Mouse (Mus musculus) kidney, postnatal 25 days (tissue): ENCODE measurements around the gene Cadm3.

Experiments
- DNase-seq, 2 experiments: peaks; one replicate each; pipeline ENCODE4 v3.0.0; 2021; ENCODE audit warnings: mixed read lengths in 2 of 2

The Cadm3 gene

DNA sequence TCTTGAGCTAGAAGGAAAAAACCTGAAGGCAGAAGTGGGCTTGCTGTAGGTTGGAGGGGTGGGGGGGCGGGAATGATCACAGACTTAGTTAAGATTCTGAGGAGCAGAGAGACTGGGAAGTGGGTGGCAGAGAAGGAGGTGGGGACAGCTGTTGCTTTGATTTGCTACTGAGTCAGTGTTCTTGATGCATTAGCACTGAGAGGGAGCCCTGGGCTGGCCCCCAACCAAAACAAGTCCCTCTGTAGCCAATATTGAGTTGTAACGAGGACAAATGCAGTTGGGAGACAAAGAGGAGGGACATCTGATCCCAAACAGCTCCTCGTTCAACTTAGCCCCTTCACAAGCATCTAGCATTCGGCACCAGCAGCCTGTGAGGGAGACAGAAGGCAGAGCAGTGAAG, 9.7 kb downstream of the Cadm3 start:
- DNase-seq = no peak

DNA sequence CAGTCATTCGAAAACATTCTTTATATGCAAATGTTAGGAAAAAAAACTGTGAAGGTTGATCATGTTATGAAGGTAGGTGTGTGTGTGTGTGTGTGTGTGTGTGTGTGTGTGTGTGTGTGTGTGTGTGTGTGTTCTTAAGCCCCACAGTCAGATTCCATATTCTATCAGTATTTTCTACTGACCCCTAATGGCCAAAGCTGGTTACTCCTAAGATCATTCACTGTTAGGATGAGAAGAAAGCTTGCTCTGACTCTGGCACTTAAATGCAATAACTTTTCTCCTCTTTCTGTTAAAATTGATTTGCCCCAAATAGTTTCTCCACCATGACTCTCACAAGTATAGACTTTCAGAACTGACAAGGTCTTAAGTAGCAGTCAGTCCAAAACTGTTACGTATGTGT, 10.8 kb downstream of the Cadm3 start:
- DNase-seq = no peak

DNA sequence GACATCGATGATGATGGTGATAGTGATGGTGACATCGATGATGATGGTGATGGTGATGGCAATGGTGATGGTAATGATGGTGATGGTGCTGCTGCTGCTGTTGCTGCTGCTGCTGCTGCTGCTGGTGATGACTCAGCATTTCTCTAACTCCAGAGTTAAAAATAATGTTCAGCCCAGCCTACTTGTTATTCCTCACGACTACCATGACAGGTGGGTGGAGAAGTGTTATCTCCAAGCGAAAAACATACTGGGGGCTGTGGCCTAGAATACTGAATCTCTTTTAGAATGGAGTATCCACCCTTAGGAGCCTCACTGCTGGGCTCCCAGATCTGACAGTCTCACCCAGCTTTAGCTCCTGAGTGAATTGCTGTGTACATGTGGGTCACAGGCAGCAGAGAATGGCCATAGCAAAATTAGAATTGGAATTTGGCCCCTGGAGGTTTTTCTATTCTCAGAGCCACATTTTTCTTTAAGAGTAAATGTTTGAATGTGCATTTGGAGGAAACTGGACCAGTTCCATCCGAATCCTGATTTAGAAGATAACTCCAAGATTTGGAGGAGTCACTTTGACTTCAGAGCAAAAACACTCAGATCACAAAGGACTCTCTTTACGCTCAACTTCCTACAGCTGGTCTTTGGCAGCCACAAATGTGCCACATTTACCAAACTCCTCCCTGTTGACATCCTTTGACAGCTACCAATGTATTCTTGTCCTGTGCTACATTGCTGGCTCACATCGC, 12.2 kb downstream of the Cadm3 start:
- DNase-seq = no peak

- DNase-seq = no peak
Measured at GRCm38 (mm10) chr1:173350372-173350957, 17.0 kb downstream of the Cadm3 start, which contains the start of gene Aim2. Gene Aim2 (plus strand): TSS chr1:173350879.

- DNase-seq = peak in 1 of 2 experiments; percentile 5
Measured at GRCm38 (mm10) chr1:173349946-173350345, 17.5 kb downstream of the Cadm3 start.

DNA sequence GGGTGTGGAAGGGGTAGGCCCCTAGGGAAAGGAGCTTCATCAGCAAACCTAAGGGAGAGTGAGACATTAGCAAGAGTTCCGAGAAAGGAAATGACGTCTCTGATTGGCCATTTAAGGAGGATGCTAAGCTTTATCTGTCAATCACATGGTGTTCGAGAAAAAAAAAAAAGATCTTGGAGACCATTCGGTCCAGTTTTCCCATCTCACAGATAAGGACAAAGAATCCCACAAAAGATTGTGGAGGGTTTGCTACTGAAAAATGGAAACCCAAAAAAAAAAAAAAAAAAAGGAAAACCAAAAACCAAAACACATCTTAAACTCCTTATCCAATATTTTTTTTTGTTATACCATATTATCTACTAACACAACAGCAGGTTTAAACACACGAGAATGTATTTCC, 18.3 kb downstream of the Cadm3 start:
- no peak for DNase-seq

DNA sequence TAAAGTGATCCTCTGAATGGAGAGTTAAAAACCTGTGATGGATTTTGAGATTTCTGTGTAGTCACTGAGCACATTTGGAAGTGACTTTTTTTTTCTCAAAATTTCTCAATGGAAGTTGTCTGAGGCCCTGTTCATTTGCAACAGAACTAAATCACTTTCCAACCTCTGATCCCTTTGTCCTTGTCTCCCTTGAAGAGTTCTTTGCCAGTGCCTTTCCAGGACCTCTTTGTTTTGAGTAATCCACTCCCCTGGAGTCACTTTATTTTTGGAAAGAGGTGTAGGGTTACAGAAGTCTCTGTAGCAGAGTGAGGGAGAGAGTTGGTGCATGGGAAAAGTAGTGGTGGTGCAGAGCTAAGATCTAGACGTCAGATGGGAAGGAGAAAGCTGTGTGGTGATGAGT, 19.0 kb downstream of the Cadm3 start:
- DNase-seq = no peak

DNA sequence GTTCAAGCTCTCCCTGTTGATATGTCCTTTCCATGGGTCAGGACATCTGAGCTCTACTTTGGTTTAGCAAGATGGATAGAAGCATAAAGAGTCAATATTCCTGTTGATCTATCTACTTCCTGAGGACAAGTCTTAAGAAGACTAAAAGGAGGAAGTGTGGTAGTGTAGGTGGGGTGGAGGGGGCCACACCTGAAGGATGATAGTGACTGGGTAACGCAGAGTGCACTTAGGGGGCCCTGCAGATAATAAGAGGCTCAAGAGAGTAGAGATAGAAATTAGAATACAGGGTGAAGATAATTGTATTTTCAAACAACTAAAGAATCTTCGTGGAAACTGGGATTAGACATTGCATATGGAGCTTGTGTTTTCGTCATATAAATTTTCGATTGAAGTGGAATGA, 22.4 kb downstream of the Cadm3 start:
- DNase-seq = no peak

GRCm38 (mm10) chr1:173343934-173344333, 23.6 kb downstream of the Cadm3 start:
- no peak for DNase-seq

DNA sequence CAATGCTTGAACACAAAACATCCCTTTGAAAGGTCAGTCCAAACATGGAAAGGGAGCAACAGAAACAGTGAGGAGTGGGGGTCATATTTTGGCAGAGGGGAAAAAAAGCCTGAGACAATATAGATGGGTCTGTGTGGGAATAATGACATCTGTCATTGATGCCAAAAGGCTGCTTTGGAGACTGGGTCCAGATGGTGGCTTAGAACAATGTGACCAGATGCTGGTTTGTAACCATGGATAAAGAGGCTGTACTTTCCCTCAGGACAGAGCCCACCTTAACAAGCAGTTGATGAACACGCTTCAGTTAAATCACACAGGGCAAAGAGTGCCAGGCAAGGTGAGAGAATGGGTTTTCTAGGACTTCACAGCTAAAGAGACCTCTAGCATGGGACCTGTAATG, 25.1 kb downstream of the Cadm3 start:
- no peak for DNase-seq

- peak in 1 of 2 experiments; percentile 64 for DNase-seq
Measured at GRCm38 (mm10) chr1:173339543-173339942, 28.0 kb downstream of the Cadm3 start.

DNA sequence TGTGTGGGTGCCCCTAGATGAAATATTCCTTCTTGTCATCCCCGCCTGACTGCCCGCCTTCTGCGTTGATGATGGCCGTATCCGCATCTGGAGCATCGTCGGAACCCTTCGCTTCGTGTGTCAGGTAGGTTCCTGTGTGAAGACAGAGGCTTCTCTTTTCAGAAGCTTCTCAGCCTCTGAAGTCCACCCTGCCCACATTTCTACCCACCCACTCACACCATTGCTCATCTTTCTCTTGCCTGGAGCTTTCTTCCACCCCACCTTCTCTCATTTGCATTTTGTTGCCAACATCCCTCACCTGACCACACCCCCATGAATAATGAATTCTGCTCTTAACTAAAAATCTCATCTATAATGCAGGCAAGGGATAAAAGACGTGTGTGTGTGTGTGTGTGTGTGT, 30.5 kb downstream of the Cadm3 start:
- DNase-seq = no peak

DNA sequence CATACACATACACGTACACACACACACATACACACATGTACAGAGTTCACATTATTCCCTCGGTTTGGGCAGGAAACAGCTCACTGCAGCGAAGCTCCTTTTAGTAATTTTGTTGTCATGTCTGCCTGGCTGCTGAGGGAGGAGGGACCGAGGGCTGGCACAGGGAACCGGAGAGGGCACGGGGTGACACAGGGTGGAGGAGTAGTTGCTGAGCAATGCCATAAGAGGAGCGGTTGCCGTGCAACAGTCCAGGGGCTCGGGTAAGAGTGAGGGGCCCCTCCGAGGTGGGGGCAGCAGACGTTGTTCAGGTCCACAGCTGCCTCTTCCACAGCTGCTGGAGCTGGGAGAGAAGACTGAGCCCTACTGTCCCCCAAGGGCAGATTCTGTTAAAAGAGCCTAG, 31.6 kb downstream of the Cadm3 start:
- no peak for DNase-seq

DNA sequence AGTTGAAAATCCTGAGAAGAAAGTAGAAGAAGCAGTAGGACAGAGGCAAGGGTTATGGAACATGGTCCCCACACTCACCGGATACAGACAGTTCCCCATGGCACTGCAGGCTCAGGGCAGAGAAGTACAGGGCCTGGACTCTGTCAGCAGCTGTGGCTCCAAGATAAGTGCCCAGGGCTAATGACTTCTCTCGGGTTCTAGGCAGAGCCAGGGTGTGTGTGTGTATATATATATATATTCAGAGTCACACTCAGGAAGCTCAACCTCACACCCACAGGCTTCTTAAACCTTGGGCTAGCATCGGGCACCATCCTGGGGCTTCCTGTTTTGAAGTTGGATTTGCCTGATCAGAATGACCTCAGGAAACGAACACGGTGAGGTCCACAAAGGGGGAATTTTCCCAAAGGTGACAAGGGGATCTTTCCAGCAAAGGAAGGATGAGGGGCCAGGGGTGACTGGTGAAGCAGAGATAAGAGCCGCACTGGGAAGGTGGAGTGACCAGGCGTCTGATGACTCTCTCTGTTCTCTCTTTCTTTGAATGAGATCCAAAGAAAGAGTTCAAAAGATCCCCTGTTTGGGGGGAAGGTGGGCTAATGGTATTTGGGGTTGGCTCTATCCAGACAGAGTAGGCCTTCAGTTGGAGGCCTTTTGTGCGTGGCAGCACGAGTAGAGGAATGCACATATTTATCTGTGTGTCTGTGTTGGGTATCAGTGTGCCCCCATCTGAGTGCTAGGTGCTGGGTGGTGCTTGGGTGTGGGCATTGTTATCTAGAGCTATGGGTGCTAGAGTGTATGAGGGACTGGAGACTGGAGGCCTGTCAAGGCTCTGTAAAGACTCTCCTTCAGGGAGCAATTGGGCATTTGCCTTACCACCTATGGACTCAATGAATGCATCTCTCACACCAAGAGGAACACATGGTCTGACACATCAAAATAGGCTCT, 33.9 kb downstream of the Cadm3 start, which contains the start of gene Ackr1:
Ackr1 (minus strand) TSS at position 439 of the 942 bp plus-strand sequence.
- no peak for DNase-seq

DNA sequence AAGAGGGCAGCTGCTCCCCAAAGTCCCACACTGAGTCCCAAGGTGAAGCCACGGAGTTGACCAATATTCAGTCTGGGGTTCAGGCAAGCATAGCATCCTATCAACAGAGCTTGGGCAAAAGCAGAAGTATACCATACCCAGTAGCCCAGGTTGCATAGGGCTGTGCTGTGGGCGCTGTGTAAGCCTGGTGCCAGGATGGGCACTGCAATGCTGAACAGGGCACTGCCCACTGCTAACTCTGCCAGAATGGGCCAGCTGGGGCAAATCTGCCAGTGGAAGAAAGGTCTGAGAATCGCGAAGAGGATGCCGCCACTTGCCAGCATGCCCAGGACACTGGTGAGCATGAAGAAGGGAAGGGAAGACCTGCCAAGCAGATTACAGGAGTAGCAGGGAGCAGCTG, 35.1 kb downstream of the Cadm3 start:
- no peak for DNase-seq

GRCm38 (mm10) chr1:173329743-173330142, 37.8 kb downstream of the Cadm3 start:
- no peak for DNase-seq

GRCm38 (mm10) chr1:173329185-173329584, 38.3 kb downstream of the Cadm3 start:
- DNase-seq = no peak

GRCm38 (mm10) chr1:173328446-173328845, 39.0 kb downstream of the Cadm3 start:
- no peak for DNase-seq

DNA sequence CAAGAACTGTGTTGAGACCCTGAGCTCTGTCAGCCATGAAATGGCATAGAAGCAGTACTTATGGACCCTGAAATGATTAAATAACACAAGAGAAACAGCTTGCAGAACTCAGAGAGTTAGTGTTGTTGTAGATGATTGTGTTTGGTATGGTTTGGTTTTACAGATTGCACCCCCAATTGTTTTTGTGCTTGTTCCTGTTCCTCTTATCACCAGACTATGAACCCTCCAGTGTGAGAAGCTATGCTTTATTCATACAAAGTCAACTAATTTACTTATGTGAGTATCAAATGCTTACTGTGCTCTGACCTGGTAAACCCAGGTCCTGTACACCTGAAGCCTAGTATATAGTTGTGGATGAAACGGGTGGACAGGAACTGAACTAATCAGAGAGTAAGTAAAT, 40.9 kb downstream of the Cadm3 start:
- DNase-seq = no peak

DNA sequence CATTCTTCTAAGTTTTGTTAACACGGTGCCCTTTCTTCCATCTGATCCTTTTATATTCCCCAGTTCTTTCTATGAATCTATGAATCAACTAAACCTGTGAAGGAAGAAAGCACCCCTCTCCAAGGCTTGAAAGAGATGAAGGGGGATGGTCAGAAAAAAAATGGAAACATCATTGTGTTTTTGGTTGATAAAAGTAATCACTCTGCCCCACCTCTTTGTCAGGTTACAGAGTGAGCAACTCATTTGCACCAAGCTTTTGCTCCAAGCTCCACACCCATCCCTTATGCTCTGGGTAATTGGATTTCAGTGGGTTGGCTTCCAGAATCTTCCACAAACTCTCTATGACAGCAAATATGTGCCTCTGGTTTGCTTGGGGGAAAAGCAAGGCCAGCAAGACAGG, 42.1 kb downstream of the Cadm3 start:
- no peak for DNase-seq

GRCm38 (mm10) chr1:173324961-173325360, 42.5 kb downstream of the Cadm3 start:
- no peak for DNase-seq

- peak in 1 of 2 experiments; percentile 38 for DNase-seq
Measured at GRCm38 (mm10) chr1:173323839-173324585, 43.5 kb downstream of the Cadm3 start.

GRCm38 (mm10) chr1:173322249-173322627, 45.3 kb downstream of the Cadm3 start:
- no peak for DNase-seq
